Mouse (Mus musculus) G1E-ER4 (cell line): ENCODE results near the gene Cdh22. TPM values are rescaled to one million over a fixed set of nuclear protein-coding genes. Genes with fewer than 3 reads are reported as not detected.

Experiments
- GATA1 ChIP-seq: IDR thresholded peaks from one replicate; pipeline ENCODE4 v1.8.0; 2012; ENCODE audit warnings: low read length, inconsistent platforms
- polyA plus RNA-seq: library from polyadenylated mRNA; stranded (reverse); fragments of >175 nt; gene quantifications from 2 replicates; pipeline ENCODE4 v1.2.3, GENCODE M21; 2012

Gene Cdh22
- polyA plus RNA-seq, 1 experiment: not detected

DNA sequence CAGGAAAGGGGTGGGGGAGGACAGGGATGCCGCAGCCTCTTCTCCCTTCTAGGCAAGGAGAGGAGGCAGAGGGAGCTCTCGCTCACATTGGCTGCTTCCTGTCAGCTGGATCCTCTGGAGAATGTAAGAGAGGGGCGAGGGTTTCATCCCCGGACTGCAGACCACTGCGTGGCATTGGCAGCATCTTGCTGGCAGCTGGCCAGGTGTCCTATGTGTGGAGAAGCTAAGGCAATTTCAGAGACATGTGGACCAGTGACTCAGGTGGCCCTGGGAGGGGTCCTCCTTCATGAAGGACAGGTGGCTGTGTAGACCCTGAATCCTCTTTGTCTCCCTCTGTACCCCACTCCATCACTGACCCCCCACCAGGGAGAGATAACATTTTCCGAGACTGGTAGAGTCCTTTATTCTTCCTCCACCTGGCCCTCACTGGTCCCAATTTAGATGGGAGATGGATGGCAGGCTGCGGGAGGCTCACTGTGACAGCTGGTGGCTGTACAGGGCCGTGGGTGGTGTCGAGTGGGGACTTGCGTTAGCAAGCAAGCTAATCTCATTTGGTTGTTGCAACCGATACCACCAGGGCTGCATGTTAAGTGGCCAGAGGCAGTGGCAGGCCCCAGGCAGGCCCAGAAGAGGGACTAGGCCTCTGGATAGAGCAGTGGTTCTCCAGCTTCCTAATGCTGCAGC is 22.6 kb upstream of the Cdh22 start:
- TF ChIP-seq GATA1: no peak

DNA sequence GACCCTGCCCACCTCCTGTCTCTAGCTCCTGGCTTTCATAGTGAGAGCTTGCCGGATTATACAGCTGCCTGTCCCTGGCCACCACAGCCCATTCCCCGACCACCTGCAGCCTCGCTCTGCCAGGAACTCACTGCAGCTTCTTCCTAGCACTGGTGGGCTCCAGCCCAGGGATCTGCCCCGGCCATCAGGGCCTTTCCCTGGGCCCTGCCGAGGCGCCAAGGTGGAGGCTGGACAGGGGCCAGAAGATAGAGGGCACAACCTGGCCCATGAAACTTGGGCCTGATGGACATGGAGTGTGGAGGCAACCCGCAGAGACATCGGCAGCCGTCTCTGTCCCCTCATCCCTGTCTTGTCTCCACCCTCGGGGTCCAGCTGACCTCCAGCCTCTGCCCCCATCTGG is 21.6 kb upstream of the Cdh22 start:
- no peak for TF ChIP-seq GATA1

DNA sequence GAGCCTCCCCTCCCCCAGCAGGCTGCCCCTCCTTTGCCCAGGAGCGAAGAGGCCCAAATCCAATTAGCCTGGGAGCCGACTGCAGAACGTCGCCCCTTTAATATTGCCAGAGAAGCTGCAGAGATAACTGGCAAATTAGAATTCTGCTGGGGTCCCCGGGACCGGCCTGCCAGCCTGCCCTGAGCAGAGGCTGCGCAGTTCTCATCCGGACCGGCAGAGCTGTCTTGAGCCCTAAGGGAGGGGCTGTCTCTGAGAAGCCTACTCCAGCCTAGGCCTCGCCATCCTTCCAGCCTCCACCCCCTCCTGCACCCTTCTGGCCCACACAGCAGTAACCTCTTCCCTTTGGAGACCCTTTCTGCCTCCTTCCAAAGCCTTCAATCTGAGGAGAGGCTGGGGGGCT is 19.2 kb upstream of the Cdh22 start:
- no peak for TF ChIP-seq GATA1

DNA sequence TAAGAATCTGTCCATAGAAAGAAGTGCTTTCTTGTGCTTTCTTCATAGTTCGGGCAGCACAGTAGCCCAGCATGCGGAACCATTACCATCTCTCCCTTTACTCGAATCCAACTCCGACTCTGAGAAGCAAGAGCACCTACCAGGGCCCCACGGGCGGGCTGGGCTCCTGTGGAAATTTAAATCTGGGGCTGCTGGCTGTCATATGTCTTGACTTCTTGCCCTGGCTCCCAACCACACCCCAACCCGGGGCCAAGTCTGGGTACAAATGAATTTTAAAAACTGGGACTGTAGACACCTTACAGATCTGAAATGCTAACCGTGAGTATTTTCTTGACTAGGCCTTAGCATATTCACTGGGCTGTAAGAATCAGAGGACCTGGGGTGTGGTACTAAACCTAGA is 18.6 kb upstream of the Cdh22 start:
- no peak for TF ChIP-seq GATA1

DNA sequence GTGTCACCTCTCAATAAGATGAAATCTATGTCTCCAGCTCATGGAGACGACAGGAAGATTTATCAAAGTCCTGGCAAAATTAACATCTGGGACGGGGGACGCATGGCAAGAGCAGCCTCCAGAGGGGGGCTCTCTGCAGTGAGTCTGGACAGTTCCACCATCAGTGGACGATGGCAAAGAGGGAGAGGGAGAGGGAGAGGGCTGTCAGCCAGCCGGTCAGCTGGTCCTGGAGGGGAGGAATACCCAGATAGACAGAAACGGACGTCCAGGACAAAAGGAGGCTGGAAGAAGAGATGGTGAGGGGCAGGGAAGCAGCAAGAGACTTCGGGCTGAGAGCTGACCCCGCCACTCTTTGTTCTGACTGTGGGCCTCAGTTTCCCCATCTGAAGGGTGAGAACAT is 18.1 kb upstream of the Cdh22 start:
- no peak for TF ChIP-seq GATA1

DNA sequence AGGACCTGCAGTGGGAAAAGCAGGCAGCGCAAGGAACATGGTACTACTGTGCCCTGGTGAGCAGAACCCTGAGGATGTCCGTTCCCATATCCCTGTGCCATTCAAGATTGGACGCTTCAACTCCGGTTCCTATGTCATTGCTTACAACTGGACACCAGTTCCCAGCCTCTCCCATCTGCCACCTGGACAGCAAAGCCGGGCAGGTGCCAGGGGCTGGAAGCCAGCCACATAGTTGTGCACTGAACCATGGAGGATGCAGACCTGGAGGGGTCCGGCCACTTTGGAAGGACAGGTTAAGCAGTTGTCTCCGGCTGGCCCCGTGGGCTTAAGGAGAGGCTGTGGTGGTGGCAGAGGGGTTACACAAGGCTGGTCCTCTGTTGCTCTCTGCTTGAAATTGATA is 17.7 kb upstream of the Cdh22 start:
- TF ChIP-seq GATA1: no peak

DNA sequence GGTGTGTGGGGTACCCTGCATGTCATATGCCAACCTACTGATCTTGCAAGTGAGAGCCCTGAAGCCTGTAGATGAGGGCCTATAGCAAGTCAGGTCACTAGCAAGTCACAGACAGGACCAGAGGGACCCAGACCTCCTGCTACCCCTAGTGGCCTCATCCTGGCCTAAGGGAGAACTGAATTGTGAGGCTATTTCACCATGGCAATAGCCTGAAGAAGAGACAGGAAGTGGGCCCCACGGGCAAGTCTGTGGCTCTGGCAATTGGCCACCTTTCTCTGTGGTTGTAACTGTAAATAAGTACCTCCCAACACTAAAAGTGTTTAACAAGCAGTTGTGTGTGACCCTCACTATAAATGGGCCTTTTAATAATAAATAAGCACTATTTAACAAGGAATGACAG is 16.2 kb upstream of the Cdh22 start:
- TF ChIP-seq GATA1: no peak

DNA sequence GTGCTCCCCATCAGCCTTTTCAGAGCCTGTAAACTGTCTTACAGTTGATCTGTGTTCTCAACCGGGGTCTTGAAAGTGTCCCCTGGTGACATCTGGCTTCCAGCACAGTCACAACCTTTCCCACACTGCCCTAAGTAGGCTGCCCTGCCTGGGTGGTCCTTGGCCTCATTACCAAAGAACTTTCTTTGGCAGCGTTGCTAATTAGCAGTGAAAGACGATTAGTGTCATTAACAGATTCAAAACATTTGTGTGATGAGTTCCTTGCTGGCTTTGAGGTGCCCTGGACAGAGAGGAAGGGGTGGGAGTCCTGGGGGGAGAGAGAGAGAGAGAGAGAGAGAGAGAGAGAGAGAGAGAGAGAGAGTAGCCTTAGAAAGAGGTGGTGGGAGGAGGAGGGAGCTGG is 14.3 kb upstream of the Cdh22 start:
- no peak for TF ChIP-seq GATA1

DNA sequence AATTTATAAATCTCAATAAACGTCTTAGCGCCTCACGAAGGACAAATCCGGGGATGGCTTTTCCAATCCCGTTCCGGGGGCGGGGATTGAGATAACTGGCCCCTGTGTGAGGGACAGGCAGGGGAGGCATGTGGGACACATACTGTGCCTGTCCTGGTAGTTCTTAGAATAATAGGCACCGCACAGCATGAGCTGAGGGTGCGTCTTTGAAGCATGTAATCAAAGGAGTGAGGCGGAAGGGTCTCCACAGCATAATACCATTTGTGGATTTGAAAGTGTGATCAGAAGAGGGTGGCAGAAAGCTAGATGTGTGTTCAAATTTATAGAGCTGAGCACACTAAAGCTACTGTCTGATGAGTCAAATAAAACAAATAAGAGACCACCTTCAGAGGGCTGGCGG is 11.7 kb upstream of the Cdh22 start:
- no peak for TF ChIP-seq GATA1

DNA sequence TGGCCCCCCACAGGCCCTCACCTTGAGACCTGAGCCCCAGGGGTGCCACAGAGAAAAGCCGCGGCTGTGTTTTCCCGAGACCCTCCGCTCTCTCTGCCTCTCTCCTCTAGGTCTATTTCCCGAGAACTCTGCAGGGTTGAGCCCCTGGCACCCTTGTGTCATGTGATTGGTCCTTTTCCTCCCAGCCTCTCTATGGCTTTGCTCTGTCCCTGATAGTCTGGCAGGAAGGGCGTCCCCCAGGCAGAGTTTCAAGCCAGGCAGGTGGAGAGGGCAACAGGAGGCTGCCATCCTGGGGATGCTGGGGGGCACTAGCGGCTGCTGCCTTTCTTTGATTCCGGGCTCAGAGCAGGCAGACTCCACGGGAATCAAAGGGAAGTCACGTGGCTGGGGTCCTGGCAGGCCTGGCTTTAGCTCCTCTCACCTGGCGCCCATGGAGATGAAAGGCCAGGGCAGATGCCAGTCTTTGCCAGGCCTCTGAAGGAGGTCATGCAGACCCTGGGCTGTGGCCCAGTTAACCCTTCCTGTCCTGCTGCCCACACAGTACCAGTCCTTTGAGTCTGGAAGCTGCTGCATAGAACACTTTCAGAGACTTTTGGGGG is 8.6 kb upstream of the Cdh22 start:
- TF ChIP-seq GATA1: no peak

DNA sequence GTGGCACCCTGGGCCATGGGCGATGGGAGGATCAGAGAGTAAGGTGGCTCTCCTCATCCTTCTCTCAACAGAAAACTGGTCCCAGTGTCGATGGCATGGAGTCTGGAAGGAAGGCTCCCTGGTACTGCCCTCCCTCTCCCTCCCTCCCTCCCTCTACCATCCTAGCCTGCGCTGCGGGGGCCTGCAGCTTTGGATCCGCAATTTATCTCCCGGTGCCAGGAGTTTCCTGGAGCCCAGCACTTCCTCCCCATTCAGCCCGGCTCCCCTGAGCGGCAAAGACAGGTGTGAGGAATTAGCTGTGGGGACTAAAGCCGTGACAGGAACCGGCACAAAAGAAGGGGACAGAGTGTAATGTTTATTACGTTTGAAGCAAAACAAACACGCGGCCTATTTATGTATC is 7.9 kb upstream of the Cdh22 start:
- no peak for TF ChIP-seq GATA1

DNA sequence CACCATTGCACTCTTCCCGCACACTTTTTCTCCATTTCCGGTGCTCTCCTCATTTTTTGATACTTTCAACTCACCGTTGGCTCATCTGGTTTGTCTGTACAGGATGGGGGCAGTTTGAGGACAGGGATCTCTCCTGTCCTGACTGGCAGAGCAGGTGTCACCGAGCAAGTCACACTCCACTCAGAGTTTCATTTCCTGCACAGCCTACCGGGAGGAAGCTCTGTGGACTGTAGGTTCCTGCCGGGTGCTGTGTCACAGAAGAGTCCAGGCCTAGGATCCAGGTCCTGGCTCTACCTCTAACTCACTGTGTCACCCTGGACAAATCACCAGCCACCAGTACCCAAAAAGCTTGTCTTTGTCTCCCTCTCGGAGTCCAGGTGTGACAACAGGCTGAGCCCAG is 7.1 kb upstream of the Cdh22 start:
- TF ChIP-seq GATA1: no peak

DNA sequence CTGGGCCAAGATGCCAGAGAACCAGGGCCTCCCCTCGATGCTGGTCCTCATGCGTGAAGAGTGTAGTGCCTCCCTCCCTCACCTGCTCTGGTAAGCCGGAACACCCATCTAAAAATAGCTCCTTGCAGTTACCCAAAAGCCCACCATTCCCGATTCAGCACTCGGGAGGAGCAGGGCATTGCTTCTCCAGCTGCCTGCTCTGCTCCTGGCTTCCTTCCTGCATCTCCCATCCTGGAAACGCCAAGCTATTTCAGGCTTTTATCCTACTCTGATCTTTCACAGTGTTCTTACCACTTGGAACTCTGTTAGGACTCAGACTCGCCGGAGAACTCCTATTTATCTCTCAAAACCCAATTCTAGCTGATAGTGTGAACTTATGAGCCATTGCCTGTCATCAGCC is 5.7 kb upstream of the Cdh22 start:
- no peak for TF ChIP-seq GATA1

DNA sequence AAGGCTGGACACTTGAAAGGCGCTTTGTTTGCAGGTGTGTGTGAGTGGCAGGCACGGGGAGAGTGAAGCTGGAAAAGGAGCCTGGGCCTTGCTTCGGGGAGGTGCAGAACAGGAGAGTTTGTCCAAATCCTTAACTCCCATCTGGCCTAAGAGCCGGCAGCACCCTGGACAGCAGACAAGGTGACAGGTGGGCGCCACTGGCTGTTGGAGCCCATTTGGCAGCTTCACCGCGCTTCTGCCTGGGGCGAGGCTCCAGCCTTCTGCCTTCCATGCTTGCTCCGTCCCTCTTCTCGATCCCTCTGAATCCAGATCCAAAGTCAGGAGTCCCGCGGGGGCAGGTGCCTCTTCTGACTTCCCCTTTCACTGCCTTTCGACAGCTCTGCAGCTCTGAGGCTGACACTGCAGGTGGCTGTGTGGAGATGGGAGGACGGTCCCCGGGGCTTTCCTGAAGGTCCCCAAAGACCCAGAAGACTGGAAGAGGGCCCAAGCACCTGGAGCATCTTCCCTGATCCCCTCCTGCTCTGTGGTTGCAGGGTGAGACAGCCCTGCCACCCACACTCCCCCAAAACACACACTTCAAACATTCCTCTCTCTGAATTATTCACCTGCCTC is 5.0 kb upstream of the Cdh22 start:
- no peak for TF ChIP-seq GATA1

DNA sequence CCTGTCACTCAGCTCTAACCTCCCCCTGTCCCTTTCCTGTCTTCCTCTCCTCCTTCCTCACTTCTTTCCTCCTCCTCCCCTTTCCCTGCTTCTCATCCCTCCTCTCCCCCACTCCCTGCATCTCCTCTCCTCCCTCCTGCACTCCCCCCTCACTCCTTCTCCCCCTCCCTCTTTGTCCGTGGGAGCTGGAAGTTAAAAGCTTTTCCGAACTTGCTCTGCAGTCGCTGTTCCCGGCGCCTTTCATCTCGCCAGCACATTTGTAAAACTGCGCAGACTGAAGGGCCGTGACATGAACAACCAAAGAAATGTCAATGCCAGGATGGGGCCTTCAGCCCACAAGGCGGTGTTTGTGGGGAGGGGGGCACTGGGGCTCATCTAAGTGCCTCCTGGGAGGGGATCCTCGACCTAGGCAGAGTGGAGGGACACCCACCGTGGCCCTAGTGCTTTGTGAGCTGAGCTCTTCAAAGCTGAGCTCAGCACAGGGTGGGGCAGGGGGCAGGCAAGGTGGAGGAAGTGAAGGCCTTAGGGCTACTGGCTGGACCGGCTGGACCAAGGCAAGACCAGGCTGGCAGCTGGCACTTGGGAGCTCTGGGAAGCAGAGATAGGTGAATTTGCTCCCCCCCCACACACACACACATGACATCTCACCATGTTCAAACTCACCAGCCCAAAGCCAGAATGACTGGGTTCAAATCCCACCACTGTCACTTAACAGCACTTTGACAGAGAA is 3.9 kb upstream of the Cdh22 start:
- TF ChIP-seq GATA1: no peak

DNA sequence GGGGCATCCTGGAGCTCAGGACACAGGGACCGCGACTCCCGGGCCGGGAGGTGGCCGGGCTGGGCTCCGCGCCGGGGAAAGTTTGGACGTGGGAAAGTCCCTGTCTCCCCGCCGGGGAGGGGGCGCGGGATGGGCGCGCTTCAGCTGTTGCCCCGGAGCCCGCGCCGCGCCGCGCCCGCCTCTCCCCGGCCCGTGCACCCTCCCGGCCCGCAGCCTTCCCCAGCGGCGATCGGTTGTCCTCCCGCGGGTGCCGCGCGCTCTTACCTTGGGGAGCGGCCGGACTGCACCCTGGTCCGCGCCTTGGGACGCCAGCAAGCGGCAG is 401 bp downstream of the Cdh22 start:
- TF ChIP-seq GATA1: no peak
